Mouse (Mus musculus) liver, adult 2 months (tissue): ENCODE data around the gene Hsd3b7. TPM values are rescaled to one million over a fixed set of nuclear protein-coding genes. Genes with fewer than 3 reads are reported as not detected.

Experiments used
- DNase-seq: peaks from one replicate; pipeline ENCODE4 v3.0.0-alpha.2; 2011; ENCODE audit warnings: low read depth, low spot score; ENCODE audit errors: extremely low read depth
- H3K27ac ChIP-seq: fragments of 200-500 bp; replicated peaks from 2 replicates; pipeline ENCODE4 v1.5.1; 2012; ENCODE audit warnings: low read depth, mild to moderate bottlenecking, control low read depth, inconsistent platforms, low read length; ENCODE audit not compliant: insufficient read depth
- H3K27me3 ChIP-seq: fragments of 200-500 bp; 2 replicates; pipeline ENCODE4 v1.6.1; 2012; ENCODE audit warnings: mild to moderate bottlenecking, moderate library complexity, low read length, inconsistent platforms; ENCODE audit not compliant: control insufficient read depth, insufficient read depth
- H3K36me3 ChIP-seq: fragments of 200-500 bp; 2 replicates; pipeline ENCODE4 v1.6.1; 2012; ENCODE audit warnings: low read length, inconsistent platforms; ENCODE audit not compliant: control insufficient read depth, insufficient read depth
- H3K4me1 ChIP-seq: fragments of 200-500 bp; 2 replicates; pipeline ENCODE4 v1.6.1; 2011; ENCODE audit warnings: low read length; ENCODE audit not compliant: control insufficient read depth, insufficient read depth
- H3K4me3 ChIP-seq: fragments of 200-500 bp; 2 replicates; pipeline ENCODE4 v1.5.1; 2011; ENCODE audit warnings: low read depth, mild to moderate bottlenecking, control low read depth, low read length, moderate library complexity; ENCODE audit not compliant: insufficient read depth
- H3K79me2 ChIP-seq: fragments of 200-500 bp; 2 replicates; pipeline ENCODE4 v1.6.1; 2012; ENCODE audit warnings: inconsistent platforms, mild to moderate bottlenecking, low read length, moderate library complexity; ENCODE audit not compliant: control insufficient read depth, insufficient read depth
- H3K9ac ChIP-seq: fragments of 200-500 bp; 2 replicates; pipeline ENCODE4 v1.6.1; 2012; ENCODE audit warnings: low read depth, mild to moderate bottlenecking, control low read depth, inconsistent platforms, low read length
- CTCF ChIP-seq: fragments of 200-500 bp; IDR thresholded peaks from 2 replicates; pipeline ENCODE4 v1.5.1; 2011; ENCODE audit warnings: low read depth, low read length, control low read depth
- POLR2A ChIP-seq: fragments of 200-500 bp; IDR thresholded peaks from 2 replicates; pipeline ENCODE4 v1.6.1; 2011; ENCODE audit warnings: low read length, control low read depth; ENCODE audit not compliant: insufficient read depth; ENCODE audit errors: extremely low read depth
- WGBS: fragments of 180-500 bp; shearing (Covaris S2); methylation state at CpG from one replicate; pipeline ENCODE4 v1.1.7; 2018; 5-methylcytosine and 5-hydroxymethylcytosine counted together
- polyA plus RNA-seq: library from polyadenylated mRNA; depleted of rRNA; stranded (reverse); fragments of >200 nt; gene quantifications from 2 replicates; pipeline ENCODE4 v1.2.3, GENCODE M21; 2012
- total RNA-seq: library from RNA; depleted of rRNA; stranded (reverse); fragments of >200 nt; gene quantifications from 2 replicates; pipeline ENCODE4 v1.2.3, GENCODE M21; 2014

The Hsd3b7 gene
- total and polyA plus RNA-seq, 2 experiments = 477 to 1,162 TPM

GRCm38 (mm10) chr7:127768346-127768996 is 31.9 kb upstream of the Hsd3b7 start:
- no peaks in the 10 kb centered on the region for H3K27me3 ChIP-seq
- TF ChIP-seq CTCF = peak; percentile 50
- TF ChIP-seq POLR2A = no peak
- H3K79me2 ChIP-seq = no peaks in the 10 kb centered on the region; the same call in 1 of the 2 replicates
- no peak overlapping the region for H3K9ac ChIP-seq
- peaks cover 1% of the 10 kb centered on the region; the same call in 1 of the 2 replicates for H3K36me3 ChIP-seq
- WGBS = 66% methylated on average over 13 of the region's 13 CpGs
- H3K4me1 ChIP-seq = peaks cover 10% of the 10 kb centered on the region
- no peak overlapping the region for H3K4me3 ChIP-seq
- DNase-seq = no peak
- no peak overlapping the region for H3K27ac ChIP-seq

- H3K9ac ChIP-seq = peak overlapping the region; percentile 63
- WGBS = 1% methylated on average over 16 of the region's 16 CpGs
- H3K36me3 ChIP-seq = no peaks in the 10 kb centered on the region
- H3K27ac ChIP-seq = peak overlapping the region; percentile 84
- H3K4me3 ChIP-seq = peak overlapping the region; percentile 96
- H3K27me3 ChIP-seq = no peaks in the 10 kb centered on the region
- peaks cover 12% of the 10 kb centered on the region for H3K4me1 ChIP-seq
- peak; percentile 98 for DNase-seq
- TF ChIP-seq POLR2A (no peak), CTCF (no peak)
- no peaks in the 10 kb centered on the region; the same call in 1 of the 2 replicates for H3K79me2 ChIP-seq
Measured at GRCm38 (mm10) chr7:127768997-127769593, 31.3 kb upstream of the Hsd3b7 start.

- DNase-seq = peak; percentile 77
- H3K27me3 ChIP-seq = no peaks in the 10 kb centered on the region
- no peaks in the 10 kb centered on the region; the same call in 1 of the 2 replicates for H3K79me2 ChIP-seq
- H3K9ac ChIP-seq = peak within 1 kb of the TSS; percentile 98
- H3K27ac ChIP-seq = peak within 1 kb of the TSS; percentile 87
- peaks cover 12% of the 10 kb centered on the region for H3K4me1 ChIP-seq
- H3K4me3 ChIP-seq = peak within 1 kb of the TSS; percentile 96
- TF ChIP-seq POLR2A (peak; percentile 93), CTCF (no peak)
- 0% methylated on average over 24 of the region's 24 CpGs for WGBS
- no peaks in the 10 kb centered on the region for H3K36me3 ChIP-seq
Measured at GRCm38 (mm10) chr7:127769651-127770038, 30.8 kb upstream of the Hsd3b7 start, which contains the start of gene Orai3. Gene Orai3 (plus strand): TSS chr7:127769815.

- Histone ChIP-seq H3K4me1 (peaks cover 12% of the 10 kb centered on the region), H3K79me2 (no peaks in the 10 kb centered on the region; the same call in 1 of the 2 replicates), H3K4me3 (peak overlapping the region; percentile 96), H3K27me3 (no peaks in the 10 kb centered on the region), H3K9ac (peak overlapping the region; percentile 98), H3K36me3 (no peaks in the 10 kb centered on the region), H3K27ac (peak overlapping the region; percentile 87)
- WGBS = 2% methylated on average over 27 of the region's 27 CpGs
- DNase-seq = no peak
- TF ChIP-seq POLR2A = no peak
Measured at GRCm38 (mm10) chr7:127770039-127770905, 30.1 kb upstream of the Hsd3b7 start.

GRCm38 (mm10) chr7:127771262-127771661 is 29.1 kb upstream of the Hsd3b7 start:
- no peak for DNase-seq
- TF ChIP-seq POLR2A (no peak), CTCF (no peak)
- H3K9ac ChIP-seq = no peak overlapping the region
- H3K36me3 ChIP-seq = no peaks in the 10 kb centered on the region
- H3K4me3 ChIP-seq = no peak overlapping the region
- H3K4me1 ChIP-seq = peaks cover 17% of the 10 kb centered on the region
- H3K27me3 ChIP-seq = no peaks in the 10 kb centered on the region
- 68% methylated on average over 5 of the region's 5 CpGs for WGBS
- no peak overlapping the region for H3K27ac ChIP-seq
- no peaks in the 10 kb centered on the region; the same call in 1 of the 2 replicates for H3K79me2 ChIP-seq

- Histone ChIP-seq H3K27me3 (no peaks in the 10 kb centered on the region), H3K27ac (no peak overlapping the region), H3K4me3 (no peak overlapping the region), H3K36me3 (no peaks in the 10 kb centered on the region), H3K4me1 (peaks cover 17% of the 10 kb centered on the region), H3K79me2 (no peaks in the 10 kb centered on the region; the same call in 1 of the 2 replicates), H3K9ac (no peak overlapping the region)
- TF ChIP-seq CTCF (no peak), POLR2A (no peak)
- WGBS = 18% methylated on average over 3 of the region's 3 CpGs
- DNase-seq = peak; percentile 64
Measured at GRCm38 (mm10) chr7:127772080-127772479, 28.3 kb upstream of the Hsd3b7 start.
